In the genomic region with DNA sequence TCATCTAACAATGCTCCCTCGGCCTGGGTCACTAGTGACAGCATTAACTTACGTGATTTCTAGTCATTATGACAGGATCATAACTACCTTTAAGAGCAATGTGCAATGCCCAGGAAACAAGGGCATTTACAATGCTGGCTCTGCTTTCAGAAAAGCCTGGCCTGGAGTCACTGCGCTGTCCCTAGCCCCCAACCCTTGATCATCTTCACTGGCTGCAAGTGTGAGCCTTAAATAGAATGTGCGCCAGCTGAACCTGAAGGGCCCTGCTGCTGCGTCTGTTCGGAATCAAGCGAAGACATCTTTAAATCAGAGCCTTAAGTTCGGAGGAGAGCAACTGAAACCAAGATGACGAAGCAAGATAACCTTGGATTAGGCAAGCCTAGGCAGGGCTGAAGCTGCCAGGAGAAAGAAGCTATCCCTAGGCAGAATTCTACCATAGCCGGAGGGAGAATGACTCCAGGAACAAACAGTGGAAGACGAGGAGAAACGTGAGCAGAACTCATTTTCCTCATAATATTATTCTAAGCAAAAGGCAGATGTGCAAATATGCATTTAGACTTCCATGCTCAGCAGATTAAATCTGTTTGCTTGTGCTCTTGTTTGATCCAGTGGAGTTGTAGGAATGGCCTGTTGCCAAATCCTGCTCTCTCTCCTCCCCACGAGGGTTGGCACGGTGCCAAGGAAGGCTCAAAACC, we compare ENCODE assay signal across 9 mouse cellular contexts. TPM values are rescaled to one million over a fixed set of nuclear protein-coding genes. Genes with fewer than 3 reads are reported as not detected.
DNase-seq lines count a peak whose midpoint lies in the region; ATAC-seq and TF ChIP-seq lines count a peak whose summit lies in the region.
"Had no signal": no experiment of that assay in that cellular context is flagged by ENCODE, and none has a peak within 500 bp of the region (broad histone marks: within the 10 kb centered on the region; RNA-seq: fewer than 3 reads in every experiment).

No protein-coding gene starts in this region.

- no peak overlapping the region for H3K9ac ChIP-seq in intestine, embryonic 15.5 days
- H3K9ac ChIP-seq: liver, embryonic 13.5 days had no signal

- no peaks in the 10 kb centered on the region for H3K27me3 ChIP-seq in intestine, embryonic 15.5 days (replicated peaks)
- H3K27me3 ChIP-seq: liver, embryonic 13.5 days had no signal

- 0 out of 2 replicates have a peak overlapping the region, but pooled peaks have one; percentile 18 for H3K27ac ChIP-seq in intestine, embryonic 15.5 days
- H3K27ac ChIP-seq in olfactory bulb, adult 2 months (ENCODE audit: insufficient read depth, low read depth, low read length), result peak overlapping the region; percentile 19; the same call in 1 of the 2 replicates
- H3K27ac ChIP-seq: liver, embryonic 13.5 days had no signal

- ATAC-seq in intestine, embryonic 15.5 days, result peak; percentile 51; the same call in 1 of the 2 replicates
- no peak for ATAC-seq in CD4-positive, CD25-positive, alpha-beta regulatory T cell, adult 4 months

- H3K4me1 ChIP-seq in intestine, embryonic 15.5 days (replicated peaks), result peaks cover 6% of the 10 kb centered on the region
- H3K4me1 ChIP-seq in olfactory bulb, adult 2 months (ENCODE audit: control insufficient read depth, insufficient read depth, low read length), result peaks cover 4% of the 10 kb centered on the region
- H3K4me1 ChIP-seq: liver, embryonic 13.5 days had no signal

- 55% methylated on average over 14 of the region's 14 CpGs for WGBS in intestine, embryonic 15.5 days
- 49% methylated on average over 14 of the region's 14 CpGs for WGBS in olfactory bulb, adult 2 months

- H3K9me3 ChIP-seq in intestine, embryonic 15.5 days, result no peaks in the 10 kb centered on the region
- H3K9me3 ChIP-seq: liver, embryonic 13.5 days had no signal

- H3K4me2 ChIP-seq in intestine, embryonic 15.5 days (replicated peaks), result no peak overlapping the region
- H3K4me2 ChIP-seq: liver, embryonic 13.5 days had no signal

- TF ChIP-seq POLR2A in olfactory bulb, adult 2 months (IDR thresholded peaks at IDR 0.05; ENCODE audit: insufficient read depth, low read depth, low read length), result no peak

- DNase-seq in cerebellum, adult 8-10 months, result peak; percentile 3
- DNase-seq in cerebellum, adult 11 months, result no peak
- DNase-seq in adrenal gland, postnatal 10 days, result peak; percentile 76
- DNase-seq in frontal cortex, postnatal 10 days (ENCODE audit: low spot score in 2 of 2), result peak; percentile 42 to 52
- DNase-seq in left cerebral cortex, adult 8-10 months (ENCODE audit: low spot score in 2 of 2), result peak; percentile 30 to 43
- DNase-seq: liver, embryonic 13.5 days had no signal

- no peak overlapping the region for H3K4me3 ChIP-seq in intestine, embryonic 15.5 days (replicated peaks)
- H3K4me3 ChIP-seq in olfactory bulb, adult 2 months (ENCODE audit: insufficient read depth, low read depth, low read length), result no peak overlapping the region
- H3K4me3 ChIP-seq: liver, embryonic 13.5 days had no signal

- H3K36me3 ChIP-seq in intestine, embryonic 15.5 days, result no peaks in the 10 kb centered on the region
- H3K36me3 ChIP-seq: liver, embryonic 13.5 days had no signal

- no peak for TF ChIP-seq CTCF in olfactory bulb, adult 2 months (IDR thresholded peaks at IDR 0.05; ENCODE audit: insufficient read depth, low read depth, low read length)

RNA-seq across cellular contexts. Expression of a gene that starts 52.7 kb away (rescaled TPM):
- total RNA-seq in adrenal gland, postnatal 10 days (2021), result 10 to 100 TPM; 16.3 to 19.3 TPM
- polyA plus RNA-seq in intestine, embryonic 15.5 days (2015; fragmentation: Nextera tagmentation; extraction: Ambion mirVana), result 5.5 and 5.6 TPM in 2 replicates
- 1 to 10 TPM; 6.6 to 8.7 (median 8.2) TPM for total RNA-seq in left cerebral cortex, adult 8-10 months (2022)
- not detected in 2 replicates for polyA plus RNA-seq in olfactory bulb, adult 2 months (2012; ENCODE audit: insufficient read depth, insufficient read length, low replicate concordance, missing spikeins)
- polyA plus RNA-seq in CD4-positive, CD25-positive, alpha-beta regulatory T cell, adult 4 months (2017; shearing (Covaris generic)), result 10 to 100 TPM; 16.8 to 17.5 TPM
